Mouse (Mus musculus): ENCODE results near the gene Clic5.
"Not testable (repeated sequence)": the region's sequence is repeated elsewhere in the genome, so short reads cannot be mapped to it uniquely, and the experiment has no call there.

The Clic5 gene

DNA sequence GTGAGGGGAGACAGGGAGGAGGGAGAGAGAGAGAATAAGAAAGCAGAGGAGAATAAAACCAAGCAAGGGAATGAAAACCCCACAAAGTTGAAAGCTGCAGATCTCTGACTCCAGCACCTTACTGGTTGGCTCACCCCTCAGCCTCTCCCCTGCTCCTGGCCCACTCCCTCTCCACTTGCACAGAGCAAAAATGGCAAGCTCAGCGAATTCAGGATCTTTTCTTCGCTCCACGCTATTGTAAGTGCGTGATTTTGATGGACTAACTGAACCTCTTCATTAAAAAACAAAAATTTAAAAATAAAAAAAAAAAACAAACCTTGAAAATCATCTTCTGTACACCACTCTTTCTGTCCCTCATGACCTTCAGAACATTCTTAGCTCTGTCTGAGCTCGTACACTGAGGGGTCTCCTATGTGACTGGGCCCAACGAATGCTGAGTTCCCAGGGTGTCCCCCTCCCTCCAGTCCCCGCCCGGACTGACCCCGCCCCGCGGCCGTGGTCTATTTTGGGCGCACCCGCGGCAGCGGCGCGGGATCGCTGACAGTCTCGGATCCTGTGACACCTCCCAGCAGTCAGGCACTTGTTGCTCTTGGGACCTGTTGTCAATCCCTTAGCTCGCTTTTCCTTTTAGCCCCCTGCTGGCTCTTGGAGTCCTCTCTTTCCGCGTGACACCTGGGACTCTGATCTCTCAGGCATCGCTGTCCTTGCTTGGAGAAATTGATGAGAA is at the start of gene Clic5:
Clic5 (plus strand) TSS at position 543 of the 727 bp plus-strand sequence.
- no peak for DNase-seq

DNA sequence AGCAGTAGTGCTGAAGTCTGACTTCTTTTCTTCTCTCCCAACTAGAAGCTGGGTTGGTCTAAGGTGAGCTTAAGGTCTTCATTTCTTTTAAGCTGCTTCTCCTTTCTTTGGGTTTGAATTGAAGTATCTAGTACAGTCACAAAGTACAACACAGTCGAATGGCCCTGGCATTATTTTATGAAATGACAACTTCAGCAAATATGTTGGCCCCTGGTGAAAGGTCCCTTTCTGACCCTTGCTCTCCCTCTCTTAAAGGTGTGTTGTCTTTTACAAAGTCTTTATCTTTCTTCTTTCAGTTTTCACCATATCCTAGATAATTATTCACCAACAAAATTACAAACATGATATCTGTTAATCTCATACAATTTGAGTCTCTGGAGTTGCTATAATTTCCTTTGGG is 42.6 kb upstream of the Clic5 start:
- no peak for DNase-seq

- no peak for DNase-seq
Observed at GRCm38 (mm10) chr17:44148109-44148846, 40.1 kb upstream of the Clic5 start.

GRCm38 (mm10) chr17:44151130-44151529 is 37.3 kb upstream of the Clic5 start:
- no peak for DNase-seq

- DNase-seq = no peak
Observed at GRCm38 (mm10) chr17:44151889-44152288, 36.5 kb upstream of the Clic5 start.

DNA sequence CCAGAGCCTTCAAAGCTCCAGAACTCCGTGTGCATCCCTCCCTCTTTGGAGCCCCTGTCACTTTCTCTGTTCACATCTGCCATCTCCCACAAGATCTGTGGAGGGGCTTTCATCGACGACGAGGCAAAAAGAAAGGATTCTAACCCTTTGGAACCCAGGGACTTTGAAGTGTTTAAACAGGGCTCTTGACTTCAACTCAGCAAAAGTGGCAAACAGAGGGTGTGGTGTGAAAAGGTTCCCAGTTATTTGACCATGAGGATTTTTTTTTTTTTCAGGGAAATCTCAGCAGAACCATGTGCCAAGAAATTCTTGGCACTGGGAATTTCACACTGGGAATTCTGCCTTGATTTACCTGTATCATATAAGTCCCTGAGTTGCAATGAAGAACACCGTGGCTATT is 34.5 kb upstream of the Clic5 start:
- no peak for DNase-seq

DNA sequence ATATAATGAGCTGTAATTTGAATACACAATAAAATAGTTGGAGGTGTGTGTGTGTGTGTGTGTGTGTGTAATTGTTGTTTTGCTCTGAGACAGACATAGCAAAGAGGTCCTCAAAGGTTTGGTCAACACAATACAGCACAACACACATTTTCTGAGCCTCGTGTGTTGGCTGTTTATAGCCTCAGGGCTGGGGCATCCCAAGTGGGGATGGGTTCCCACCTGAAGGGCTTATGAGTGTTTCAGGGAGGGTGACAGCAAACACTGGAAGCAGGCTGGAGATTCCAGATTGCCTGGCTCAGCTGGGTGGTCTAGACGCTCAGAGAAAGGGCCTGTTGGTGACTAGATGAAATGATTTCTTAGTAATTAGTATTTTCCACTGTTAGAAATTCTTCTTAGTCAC is 33.2 kb upstream of the Clic5 start:
- no peak for DNase-seq

DNA sequence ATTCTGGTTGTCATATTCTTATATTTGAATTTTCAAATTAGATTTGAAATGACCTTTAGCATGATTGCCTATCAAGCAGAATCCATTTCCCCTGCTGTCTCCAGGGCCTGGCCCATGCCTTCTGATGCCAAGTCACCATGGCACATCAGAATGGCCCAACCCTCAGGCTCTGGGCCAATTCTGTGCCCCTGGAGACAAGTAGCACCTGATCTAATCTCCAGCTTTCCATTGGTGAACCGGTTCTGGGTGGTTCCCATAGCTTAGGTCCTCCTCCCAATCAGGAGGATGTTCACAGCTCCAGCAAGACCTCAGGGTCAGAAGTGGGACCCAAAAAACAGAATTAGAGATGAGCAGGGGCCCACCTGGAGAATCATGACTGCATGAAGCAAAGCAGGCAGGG is 30.2 kb upstream of the Clic5 start:
- no peak for DNase-seq

- DNase-seq = no peak
Observed at GRCm38 (mm10) chr17:44160449-44160848, 27.9 kb upstream of the Clic5 start.

- no peak for DNase-seq
Observed at GRCm38 (mm10) chr17:44162514-44162913, 25.9 kb upstream of the Clic5 start.

DNA sequence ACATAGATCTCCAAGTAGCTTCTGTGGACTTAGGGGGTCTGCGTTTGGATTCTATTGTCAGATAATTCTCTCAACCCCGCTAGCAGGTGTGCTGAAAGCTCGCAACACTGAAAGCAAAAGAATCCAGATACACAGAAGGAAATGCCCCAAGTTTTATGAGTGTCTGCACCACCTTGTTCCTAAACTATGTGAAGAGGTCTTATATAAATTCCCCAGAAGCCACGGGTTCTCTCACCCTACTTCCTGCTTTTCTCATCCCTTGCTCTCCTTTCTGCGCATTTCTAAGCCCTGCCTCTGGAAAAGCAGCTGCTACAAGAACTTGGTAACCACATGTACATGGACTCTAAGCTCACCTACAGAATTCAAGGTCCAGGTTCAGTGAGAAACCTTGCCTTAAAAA is 25.4 kb upstream of the Clic5 start:
- no peak for DNase-seq

DNA sequence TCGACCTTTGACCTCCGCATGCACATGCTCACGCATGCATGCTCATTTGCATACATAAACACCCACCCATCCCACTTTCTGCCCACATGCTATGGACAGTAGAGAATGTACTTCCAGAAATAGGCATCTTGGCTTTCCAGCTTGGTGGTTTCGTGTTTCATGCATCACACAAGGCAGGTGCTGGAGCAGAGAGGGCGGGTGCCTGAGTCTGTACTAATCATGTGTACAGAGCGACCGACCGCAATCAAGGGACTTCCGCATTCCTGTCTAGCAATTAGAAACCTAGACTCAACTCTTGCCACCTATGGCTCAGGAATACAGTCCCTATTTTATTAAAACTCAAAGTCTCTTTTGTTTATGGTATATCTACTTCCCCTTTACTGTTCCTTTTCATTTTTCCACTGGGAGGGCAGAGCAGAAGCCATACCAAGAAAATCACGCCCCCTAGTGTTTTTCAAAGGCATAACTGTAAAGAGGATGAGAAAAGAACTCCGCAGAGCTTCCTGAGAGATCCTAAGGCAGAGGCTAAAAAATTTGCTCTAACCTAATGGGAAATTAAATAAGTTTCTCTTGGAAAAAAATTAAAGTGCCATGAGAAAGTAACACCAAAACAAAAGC is 22.5 kb upstream of the Clic5 start:
- DNase-seq = no peak

GRCm38 (mm10) chr17:44169676-44170075 is 18.7 kb upstream of the Clic5 start:
- no peak for DNase-seq

- DNase-seq = no peak
Observed at GRCm38 (mm10) chr17:44170316-44170715, 18.1 kb upstream of the Clic5 start.

DNA sequence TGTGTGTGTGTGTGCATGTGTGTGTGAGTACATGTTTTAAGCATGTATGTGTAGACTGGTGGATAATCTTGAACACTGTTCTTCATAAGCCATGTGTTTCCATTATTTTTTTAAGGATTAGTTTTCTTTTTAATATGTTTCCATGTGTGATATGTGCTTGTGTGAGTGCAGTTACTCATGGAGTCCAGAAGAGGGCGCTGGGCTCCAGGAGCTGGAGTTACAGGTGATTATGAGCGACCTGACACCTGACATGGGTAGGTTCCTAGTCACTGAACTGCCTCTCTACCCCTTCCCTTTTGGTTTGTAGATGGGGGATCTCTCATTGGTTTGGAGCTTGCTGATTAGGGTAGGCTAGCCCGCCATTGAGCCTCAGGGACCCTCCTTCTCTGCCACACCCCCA is 16.5 kb upstream of the Clic5 start:
- no peak for DNase-seq

DNA sequence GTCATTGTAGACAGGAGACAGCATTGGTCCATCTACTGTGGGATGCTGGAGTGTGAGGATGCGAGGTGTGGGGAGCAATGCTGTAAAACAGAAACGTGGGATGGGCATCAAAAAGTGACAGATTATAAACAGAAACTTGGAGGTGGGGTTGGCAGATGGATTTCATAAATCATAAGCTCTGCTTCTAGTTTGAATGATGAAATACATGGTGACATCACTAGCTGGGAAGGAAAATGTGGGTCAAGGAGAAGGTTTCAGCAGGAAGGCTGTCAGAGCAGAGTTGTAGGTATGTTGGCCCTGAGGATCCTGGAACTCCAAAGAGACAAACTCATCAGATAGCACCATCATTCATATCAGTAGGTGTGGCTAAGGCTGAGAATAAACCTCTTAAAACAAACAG is 15.0 kb upstream of the Clic5 start:
- DNase-seq = no peak

GRCm38 (mm10) chr17:44177291-44177690 is 11.1 kb upstream of the Clic5 start:
- DNase-seq = no peak

DNA sequence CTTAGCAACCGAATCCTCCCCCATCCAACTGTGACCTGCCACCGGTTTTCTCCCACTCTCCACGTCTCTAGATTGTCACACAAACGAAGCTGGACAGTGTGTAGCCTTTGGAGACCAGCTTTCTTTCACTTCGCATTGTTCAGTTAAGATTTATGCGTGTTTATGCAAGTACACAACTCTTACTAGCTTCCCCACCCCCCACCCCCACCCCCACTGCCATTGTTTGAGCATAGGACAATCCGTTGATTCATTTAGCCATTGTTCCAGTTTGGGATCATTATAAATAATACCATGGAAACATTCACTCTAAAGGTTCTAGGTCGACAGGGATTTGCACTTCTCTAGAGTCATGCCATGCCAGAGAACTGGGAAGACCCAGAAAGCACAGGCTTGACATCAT is 7.0 kb upstream of the Clic5 start:
- no peak for DNase-seq

- DNase-seq = no peak
Observed at GRCm38 (mm10) chr17:44186871-44187270, 1.5 kb upstream of the Clic5 start.

GRCm38 (mm10) chr17:44187537-44187936 is 847 bp upstream of the Clic5 start:
- DNase-seq = not testable (repeated sequence)

- no peak for DNase-seq
Observed at GRCm38 (mm10) chr17:44188769-44189145, 373 bp downstream of the Clic5 start.

- DNase-seq = no peak
Observed at GRCm38 (mm10) chr17:44189696-44190095, 1.3 kb downstream of the Clic5 start.

DNA sequence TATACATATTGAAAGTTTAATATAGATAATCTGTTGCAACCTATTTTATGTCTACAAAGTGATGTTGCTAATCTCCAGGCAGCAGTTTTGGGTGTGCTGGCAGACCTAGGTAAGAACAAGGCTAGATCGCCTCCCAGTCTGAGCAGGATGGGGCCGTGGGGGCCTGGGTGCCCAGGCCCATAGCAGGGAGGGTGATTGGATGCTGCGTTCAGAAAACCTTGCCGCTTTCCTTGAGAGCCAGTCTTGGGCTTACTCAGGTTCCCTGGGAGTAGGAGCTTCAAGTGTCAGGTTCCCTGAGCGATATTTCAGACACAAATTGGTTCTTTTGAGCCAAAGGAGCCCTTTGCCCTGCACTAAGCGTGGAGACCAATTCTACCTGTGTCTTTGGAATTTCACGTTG is 1.9 kb downstream of the Clic5 start:
- DNase-seq = no peak

GRCm38 (mm10) chr17:44192981-44193380 is 4.6 kb downstream of the Clic5 start:
- DNase-seq = no peak
